Mouse (Mus musculus): ENCODE measurements around the gene Vangl1. TPM values are rescaled to one million over a fixed set of nuclear protein-coding genes. Genes with fewer than 3 reads are reported as not detected.

Vangl1 gene
- polyA plus RNA-seq, 1 experiment from 2014 or later, result 8.2 TPM

GRCm38 (mm10) chr3:102157652-102158051 is 46.8 kb downstream of the Vangl1 start:
- no peak overlapping the region for H3K27ac ChIP-seq (ENCODE audit: low read depth, low read length)
- H3K9me3 ChIP-seq (ENCODE audit: control insufficient read depth, low read length), result no peaks in the 10 kb centered on the region
- H3K9ac ChIP-seq (replicated peaks; ENCODE audit: low read depth, low read length), result no peak overlapping the region
- 94% methylated on average over 6 of the region's 6 CpGs for WGBS
- H3K4me3 ChIP-seq (ENCODE audit: low read depth, low read length), result no peak overlapping the region
- H3K4me1 ChIP-seq (ENCODE audit: control insufficient read depth, insufficient read depth, low read length), result no peaks in the 10 kb centered on the region
- H3K27me3 ChIP-seq (ENCODE audit: control insufficient read depth, insufficient read depth, low read length), result no peaks in the 10 kb centered on the region
- no peaks in the 10 kb centered on the region for H3K36me3 ChIP-seq (ENCODE audit: control insufficient read depth, insufficient read depth, low read length)
- H3K4me2 ChIP-seq (ENCODE audit: low read depth, low read length), result no peak overlapping the region
- ATAC-seq (ENCODE audit: low read depth), result no peak

GRCm38 (mm10) chr3:102156737-102157136 is 47.8 kb downstream of the Vangl1 start:
- Histone ChIP-seq H3K4me3 (ENCODE audit: low read depth, low read length) (no peak overlapping the region), H3K9me3 (ENCODE audit: control insufficient read depth, low read length) (no peaks in the 10 kb centered on the region), H3K9ac (replicated peaks; ENCODE audit: low read depth, low read length) (no peak overlapping the region), H3K27me3 (ENCODE audit: control insufficient read depth, insufficient read depth, low read length) (no peaks in the 10 kb centered on the region), H3K4me1 (ENCODE audit: control insufficient read depth, insufficient read depth, low read length) (no peaks in the 10 kb centered on the region), H3K36me3 (ENCODE audit: control insufficient read depth, insufficient read depth, low read length) (no peaks in the 10 kb centered on the region), H3K27ac (ENCODE audit: low read depth, low read length) (no peak overlapping the region), H3K4me2 (ENCODE audit: low read depth, low read length) (no peak overlapping the region)
- no peak for ATAC-seq (ENCODE audit: low read depth)
- WGBS, result 93% methylated on average over 7 of the region's 7 CpGs

- H3K36me3 ChIP-seq (ENCODE audit: control insufficient read depth, insufficient read depth, low read length), result no peaks in the 10 kb centered on the region
- no peak overlapping the region for H3K4me3 ChIP-seq (ENCODE audit: low read depth, low read length)
- no peak overlapping the region for H3K27ac ChIP-seq (ENCODE audit: low read depth, low read length)
- 91% methylated on average over 7 of the region's 7 CpGs for WGBS
- H3K9ac ChIP-seq (replicated peaks; ENCODE audit: low read depth, low read length), result no peak overlapping the region
- no peaks in the 10 kb centered on the region for H3K9me3 ChIP-seq (ENCODE audit: control insufficient read depth, low read length)
- no peaks in the 10 kb centered on the region for H3K27me3 ChIP-seq (ENCODE audit: control insufficient read depth, insufficient read depth, low read length)
- H3K4me1 ChIP-seq (ENCODE audit: control insufficient read depth, insufficient read depth, low read length), result no peaks in the 10 kb centered on the region
- no peak overlapping the region for H3K4me2 ChIP-seq (ENCODE audit: low read depth, low read length)
- no peak for ATAC-seq (ENCODE audit: low read depth)
Measured at GRCm38 (mm10) chr3:102154107-102154506, 50.4 kb downstream of the Vangl1 start.

GRCm38 (mm10) chr3:102152872-102153271 is 51.6 kb downstream of the Vangl1 start:
- Histone ChIP-seq H3K4me3 (ENCODE audit: low read depth, low read length) (no peak overlapping the region), H3K36me3 (ENCODE audit: control insufficient read depth, insufficient read depth, low read length) (no peaks in the 10 kb centered on the region), H3K9me3 (ENCODE audit: control insufficient read depth, low read length) (no peaks in the 10 kb centered on the region), H3K27ac (ENCODE audit: low read depth, low read length) (no peak overlapping the region), H3K9ac (replicated peaks; ENCODE audit: low read depth, low read length) (no peak overlapping the region), H3K27me3 (ENCODE audit: control insufficient read depth, insufficient read depth, low read length) (no peaks in the 10 kb centered on the region), H3K4me2 (ENCODE audit: low read depth, low read length) (no peak overlapping the region), H3K4me1 (ENCODE audit: control insufficient read depth, insufficient read depth, low read length) (no peaks in the 10 kb centered on the region)
- no peak for ATAC-seq (ENCODE audit: low read depth)
- WGBS, result 23% methylated on average over 4 of the region's 4 CpGs

GRCm38 (mm10) chr3:102152471-102152870 is 52.0 kb downstream of the Vangl1 start:
- Histone ChIP-seq H3K4me1 (ENCODE audit: control insufficient read depth, insufficient read depth, low read length) (no peaks in the 10 kb centered on the region), H3K4me2 (ENCODE audit: low read depth, low read length) (no peak overlapping the region), H3K4me3 (ENCODE audit: low read depth, low read length) (no peak overlapping the region), H3K36me3 (ENCODE audit: control insufficient read depth, insufficient read depth, low read length) (no peaks in the 10 kb centered on the region), H3K9me3 (ENCODE audit: control insufficient read depth, low read length) (no peaks in the 10 kb centered on the region), H3K27ac (ENCODE audit: low read depth, low read length) (no peak overlapping the region), H3K9ac (replicated peaks; ENCODE audit: low read depth, low read length) (no peak overlapping the region), H3K27me3 (ENCODE audit: control insufficient read depth, insufficient read depth, low read length) (no peaks in the 10 kb centered on the region)
- WGBS, result 34% methylated on average over 4 of the region's 4 CpGs
- ATAC-seq (ENCODE audit: low read depth), result no peak

- WGBS, result 49% methylated on average over 4 of the region's 4 CpGs
- Histone ChIP-seq H3K9me3 (ENCODE audit: control insufficient read depth, low read length) (no peaks in the 10 kb centered on the region), H3K4me3 (ENCODE audit: low read depth, low read length) (no peak overlapping the region), H3K36me3 (ENCODE audit: control insufficient read depth, insufficient read depth, low read length) (no peaks in the 10 kb centered on the region), H3K27me3 (ENCODE audit: control insufficient read depth, insufficient read depth, low read length) (no peaks in the 10 kb centered on the region), H3K9ac (replicated peaks; ENCODE audit: low read depth, low read length) (no peak overlapping the region), H3K4me1 (ENCODE audit: control insufficient read depth, insufficient read depth, low read length) (no peaks in the 10 kb centered on the region), H3K27ac (ENCODE audit: low read depth, low read length) (no peak overlapping the region), H3K4me2 (ENCODE audit: low read depth, low read length) (no peak overlapping the region)
- ATAC-seq (ENCODE audit: low read depth), result no peak
Measured at GRCm38 (mm10) chr3:102151850-102152249, 52.6 kb downstream of the Vangl1 start.

- H3K4me3 ChIP-seq (ENCODE audit: low read depth, low read length), result no peak overlapping the region
- no peaks in the 10 kb centered on the region for H3K27me3 ChIP-seq (ENCODE audit: control insufficient read depth, insufficient read depth, low read length)
- no peak overlapping the region for H3K27ac ChIP-seq (ENCODE audit: low read depth, low read length)
- no peaks in the 10 kb centered on the region for H3K9me3 ChIP-seq (ENCODE audit: control insufficient read depth, low read length)
- no peaks in the 10 kb centered on the region for H3K4me1 ChIP-seq (ENCODE audit: control insufficient read depth, insufficient read depth, low read length)
- H3K9ac ChIP-seq (replicated peaks; ENCODE audit: low read depth, low read length), result no peak overlapping the region
- WGBS, result 63% methylated on average over 7 of the region's 7 CpGs
- no peaks in the 10 kb centered on the region for H3K36me3 ChIP-seq (ENCODE audit: control insufficient read depth, insufficient read depth, low read length)
- no peak for ATAC-seq (ENCODE audit: low read depth)
- H3K4me2 ChIP-seq (ENCODE audit: low read depth, low read length), result no peak overlapping the region
Measured at GRCm38 (mm10) chr3:102149941-102150340, 54.6 kb downstream of the Vangl1 start.

GRCm38 (mm10) chr3:102147189-102147588 is 57.3 kb downstream of the Vangl1 start:
- Histone ChIP-seq H3K4me1 (ENCODE audit: control insufficient read depth, insufficient read depth, low read length) (no peaks in the 10 kb centered on the region), H3K4me3 (ENCODE audit: low read depth, low read length) (no peak overlapping the region), H3K27ac (ENCODE audit: low read depth, low read length) (no peak overlapping the region), H3K9ac (replicated peaks; ENCODE audit: low read depth, low read length) (no peak overlapping the region), H3K36me3 (ENCODE audit: control insufficient read depth, insufficient read depth, low read length) (no peaks in the 10 kb centered on the region), H3K9me3 (ENCODE audit: control insufficient read depth, low read length) (no peaks in the 10 kb centered on the region), H3K4me2 (ENCODE audit: low read depth, low read length) (no peak overlapping the region), H3K27me3 (ENCODE audit: control insufficient read depth, insufficient read depth, low read length) (no peaks in the 10 kb centered on the region)
- 78% methylated on average over 4 of the region's 4 CpGs for whole genome bisulfite sequencing
- no peak for ATAC-seq (ENCODE audit: low read depth)

- Histone ChIP-seq H3K36me3 (ENCODE audit: control insufficient read depth, insufficient read depth, low read length) (no peaks in the 10 kb centered on the region), H3K27me3 (ENCODE audit: control insufficient read depth, insufficient read depth, low read length) (no peaks in the 10 kb centered on the region), H3K4me1 (ENCODE audit: control insufficient read depth, insufficient read depth, low read length) (no peaks in the 10 kb centered on the region), H3K27ac (ENCODE audit: low read depth, low read length) (no peak overlapping the region), H3K4me2 (ENCODE audit: low read depth, low read length) (no peak overlapping the region), H3K9ac (replicated peaks; ENCODE audit: low read depth, low read length) (no peak overlapping the region), H3K9me3 (ENCODE audit: control insufficient read depth, low read length) (no peaks in the 10 kb centered on the region), H3K4me3 (ENCODE audit: low read depth, low read length) (no peak overlapping the region)
- WGBS, result 67% methylated on average over 6 of the region's 6 CpGs
- ATAC-seq (ENCODE audit: low read depth), result no peak
Measured at GRCm38 (mm10) chr3:102146428-102146827, 58.1 kb downstream of the Vangl1 start.
